Mouse (Mus musculus) olfactory bulb, adult 2 months (tissue): ENCODE measurements around the gene Tesk2.

Experiments used
- CTCF ChIP-seq: fragments of 200-500 bp; IDR thresholded peaks from 2 replicates; pipeline ENCODE4 v1.5.1; 2012; ENCODE audit warnings: low read depth, mild to moderate bottlenecking, low read length, moderate library complexity; ENCODE audit not compliant: insufficient read depth
- POLR2A ChIP-seq: fragments of 200-500 bp; IDR thresholded peaks from 2 replicates; pipeline ENCODE4 v1.6.1; 2012; ENCODE audit warnings: mild to moderate bottlenecking, low read depth, low read length, moderate library complexity; ENCODE audit not compliant: insufficient read depth

- TF ChIP-seq CTCF, result no peak
- no peak for TF ChIP-seq POLR2A
These were observed 75.8 kb downstream of the Tesk2 start for GRCm38 (mm10) chr4:116796442-116797110.
